Mouse (Mus musculus): Measurements from ENCODE around the gene Rbck1.
A peak's percentile ranks its signal among the peaks of the same experiment; 100 is the strongest.
"Not testable (repeated sequence)": the region's sequence is repeated elsewhere in the genome, so short reads cannot be mapped to it uniquely, and the experiment has no call there.

Gene Rbck1

DNA sequence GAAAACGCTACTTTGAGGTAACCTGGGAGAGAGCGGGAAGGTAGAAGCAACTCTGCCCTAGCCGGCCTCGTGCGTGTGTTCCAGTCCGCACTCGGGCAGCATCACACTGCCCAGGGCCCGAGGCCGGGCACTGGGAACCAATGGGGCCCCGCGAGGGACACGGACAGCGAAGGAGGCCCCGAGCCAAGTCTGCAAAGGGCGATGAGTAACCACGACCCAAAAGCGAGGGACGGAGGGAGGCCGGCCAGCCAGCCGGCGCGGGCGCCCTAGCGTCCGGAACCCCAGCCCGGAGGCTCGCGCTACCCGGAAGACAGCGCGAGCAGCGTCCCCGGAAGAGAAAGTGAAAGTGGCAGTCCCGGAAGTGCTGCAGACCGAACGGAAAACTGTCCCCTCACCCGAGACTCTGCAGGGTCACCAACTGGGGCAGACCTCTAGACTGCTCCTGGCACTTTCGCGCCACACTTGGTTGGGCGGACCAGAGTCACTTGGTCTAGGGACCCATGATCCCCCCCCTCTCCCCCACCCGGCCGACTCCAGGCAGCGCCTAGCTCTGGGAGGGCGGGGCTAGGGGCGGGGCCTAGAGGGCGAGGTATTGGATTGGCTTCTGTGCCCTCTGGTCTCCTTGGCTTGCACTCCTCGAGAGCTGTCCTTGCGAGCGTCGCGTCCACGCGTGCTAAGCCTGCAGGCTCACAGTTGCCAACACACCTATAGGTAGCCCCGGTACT is at the start of gene Rbck1:
TSS of gene Rbck1 (minus strand) at position 553 of the 725 bp plus-strand sequence.
- peak; percentile 91 for DNase-seq (ENCODE audit: low spot score)

DNA sequence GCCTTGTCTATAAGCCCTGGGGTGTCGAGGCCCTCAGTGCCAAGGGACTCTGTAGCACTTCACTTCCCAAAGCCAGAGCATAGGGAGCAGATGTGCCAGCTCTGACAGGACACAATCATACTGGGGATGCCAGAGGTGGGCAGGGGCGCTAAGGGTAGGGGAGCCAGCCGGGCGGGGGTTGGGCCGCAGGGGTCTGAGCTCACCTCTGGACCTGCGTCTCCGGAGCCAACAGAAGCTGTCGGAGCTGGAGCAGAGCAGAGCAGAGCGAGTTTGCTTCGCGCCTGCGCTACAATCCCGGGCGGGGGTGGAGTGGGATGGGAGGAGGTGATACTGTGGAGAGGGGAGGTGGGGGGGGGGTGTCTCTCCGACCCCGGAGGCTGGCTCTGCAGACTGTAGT is 43.9 kb upstream of the Rbck1 start, which contains the start of gene Nrsn2:
TSS of gene Nrsn2 (minus strand) at position 294 of the 397 bp plus-strand sequence.
- DNase-seq (ENCODE audit: low spot score) = no peak

DNA sequence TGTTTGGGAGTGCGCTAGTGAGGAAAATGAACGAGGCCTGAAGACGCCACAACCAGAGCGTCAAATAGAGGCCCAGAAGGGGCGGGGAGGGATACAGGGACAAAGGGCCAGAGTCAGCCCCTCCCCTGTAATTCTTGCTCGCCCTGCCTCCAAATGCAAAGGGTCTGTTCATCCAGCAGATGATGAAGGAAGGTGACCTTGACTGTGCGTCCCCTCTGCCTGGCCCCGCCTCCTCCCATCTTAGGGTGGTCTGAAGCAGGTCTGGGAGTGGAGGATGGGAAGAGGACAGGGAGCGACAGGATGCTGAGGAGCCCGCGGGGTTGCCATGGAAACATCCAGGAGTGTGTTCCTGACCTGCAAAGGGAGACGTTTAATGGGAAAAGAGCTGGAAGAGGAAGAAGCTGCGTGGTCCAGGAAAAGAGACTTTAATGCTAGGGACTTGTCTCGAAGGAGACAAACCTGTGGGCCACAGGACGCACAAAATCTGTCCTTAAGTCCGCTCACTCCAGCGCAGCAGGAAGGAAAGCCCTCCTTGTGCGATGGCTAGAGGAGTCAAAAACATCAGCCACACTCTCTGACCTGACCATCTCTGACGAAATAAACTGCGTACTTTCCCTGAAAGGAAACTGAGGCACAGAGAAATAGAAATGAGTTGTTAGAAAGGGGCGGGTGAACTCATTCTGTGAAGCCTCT is 43.3 kb upstream of the Rbck1 start:
- DNase-seq (ENCODE audit: low spot score) = peak; percentile 63

GRCm38 (mm10) chr2:152373547-152373946 is 41.1 kb upstream of the Rbck1 start:
- no peak for DNase-seq (ENCODE audit: low spot score)

- no peak for DNase-seq (ENCODE audit: low spot score)
These were observed 40.2 kb upstream of the Rbck1 start for GRCm38 (mm10) chr2:152372661-152373060.

DNA sequence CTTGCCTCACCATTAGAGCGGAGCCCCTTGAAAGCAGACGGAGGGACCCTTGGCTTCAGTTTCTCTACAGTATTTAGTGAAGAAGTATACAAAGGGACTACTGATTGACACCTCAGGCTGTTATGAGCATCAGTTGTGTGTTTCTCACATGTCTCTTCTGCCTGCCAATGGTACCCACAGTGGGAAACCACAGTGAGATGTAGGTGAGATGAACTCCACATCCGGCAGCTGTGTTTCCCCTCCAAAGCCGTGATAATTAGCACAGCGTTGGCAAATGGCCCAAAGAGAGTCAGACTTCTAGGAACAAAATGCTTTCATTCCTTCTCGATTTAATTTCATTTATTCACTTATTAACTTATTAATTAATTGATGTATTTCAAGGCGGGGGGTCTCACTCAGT is 39.7 kb upstream of the Rbck1 start:
- DNase-seq (ENCODE audit: low spot score) = no peak

- no peak for DNase-seq (ENCODE audit: low spot score)
These were observed 36.2 kb upstream of the Rbck1 start for GRCm38 (mm10) chr2:152368532-152369140.

DNA sequence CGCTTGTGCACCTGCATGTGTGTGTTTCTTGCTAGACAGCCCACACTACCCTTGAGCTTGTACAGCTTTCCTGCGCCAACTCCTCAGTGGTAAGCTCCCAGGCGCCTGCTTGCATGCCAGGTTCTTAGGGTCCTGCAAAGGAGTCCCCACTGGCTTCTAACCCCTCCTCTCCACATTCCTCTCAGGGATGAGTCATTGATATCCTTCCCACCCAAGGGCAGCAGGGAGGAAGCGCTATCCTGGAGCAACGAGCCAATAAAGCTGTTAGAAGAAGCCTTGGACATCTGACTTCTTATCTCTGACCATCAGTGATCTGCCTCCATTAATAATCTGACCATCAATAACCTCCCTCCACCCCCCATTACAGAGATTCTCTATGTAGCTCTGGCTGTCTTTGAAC is 35.5 kb upstream of the Rbck1 start:
- no peak for DNase-seq (ENCODE audit: low spot score)

DNA sequence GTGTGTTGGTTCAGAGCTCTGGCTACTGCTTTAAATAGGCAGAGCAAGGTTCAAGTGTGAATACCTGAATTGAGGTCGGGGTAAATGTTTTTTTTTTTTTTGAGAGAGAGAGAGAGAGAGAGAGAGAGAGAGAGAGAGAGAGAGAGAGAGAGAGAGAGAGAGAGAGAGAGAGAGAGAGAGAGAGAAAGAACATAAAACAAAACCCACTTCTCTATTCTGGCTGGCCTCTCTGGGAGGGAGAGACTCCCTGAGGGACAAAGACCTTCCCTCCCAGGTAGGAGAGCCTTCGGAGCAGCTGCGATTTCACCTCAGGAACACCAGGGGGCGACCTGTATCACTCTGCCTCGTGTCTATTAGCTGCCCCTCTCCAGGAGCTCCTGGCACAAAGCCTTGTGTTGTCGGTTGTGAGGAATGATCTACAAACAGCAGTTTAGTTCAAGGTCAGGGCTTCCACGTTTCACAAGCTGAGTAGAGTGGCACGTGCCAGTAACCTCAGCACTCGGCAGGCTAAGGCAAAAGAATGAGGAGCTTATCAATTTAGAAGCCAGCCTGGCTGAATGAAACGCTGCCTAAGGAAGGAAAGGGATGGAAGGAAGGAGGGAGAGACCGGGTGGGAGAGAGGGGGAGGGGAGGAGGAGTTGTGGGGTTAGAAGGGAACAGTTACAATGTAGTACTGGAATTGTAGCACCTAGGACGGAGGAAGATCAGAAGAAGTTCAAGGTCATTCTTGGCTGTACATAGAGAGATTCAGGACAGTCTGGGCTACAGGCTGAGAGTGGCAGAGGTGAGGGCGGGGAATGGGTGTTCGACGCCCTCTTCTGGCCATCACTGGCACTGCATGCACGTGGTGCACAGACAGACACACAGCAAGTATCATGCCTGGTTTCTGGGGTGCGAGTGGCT is 31.0 kb upstream of the Rbck1 start:
- DNase-seq (ENCODE audit: low spot score) = peak; percentile 75

DNA sequence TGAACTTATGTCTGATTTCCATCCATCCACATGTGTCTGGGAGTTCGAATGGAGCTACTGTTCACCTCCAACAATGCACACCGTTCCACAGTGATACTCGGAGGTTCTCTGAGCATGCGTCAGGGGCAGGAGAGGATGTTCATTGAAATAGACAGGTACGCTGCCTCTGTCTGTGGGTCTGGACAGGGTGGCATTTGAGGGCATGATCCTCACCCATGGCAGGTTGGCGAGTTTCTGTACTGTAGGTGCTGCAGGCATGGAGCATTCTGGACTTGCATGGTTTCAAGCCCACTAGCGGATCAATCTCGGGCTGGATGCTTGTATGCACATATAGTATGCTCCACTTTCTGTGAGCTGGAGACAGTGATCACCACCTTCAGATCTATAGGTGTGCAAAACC is 28.7 kb upstream of the Rbck1 start:
- DNase-seq (ENCODE audit: low spot score) = no peak

GRCm38 (mm10) chr2:152360271-152360775 is 27.9 kb upstream of the Rbck1 start:
- no peak for DNase-seq (ENCODE audit: low spot score)

DNA sequence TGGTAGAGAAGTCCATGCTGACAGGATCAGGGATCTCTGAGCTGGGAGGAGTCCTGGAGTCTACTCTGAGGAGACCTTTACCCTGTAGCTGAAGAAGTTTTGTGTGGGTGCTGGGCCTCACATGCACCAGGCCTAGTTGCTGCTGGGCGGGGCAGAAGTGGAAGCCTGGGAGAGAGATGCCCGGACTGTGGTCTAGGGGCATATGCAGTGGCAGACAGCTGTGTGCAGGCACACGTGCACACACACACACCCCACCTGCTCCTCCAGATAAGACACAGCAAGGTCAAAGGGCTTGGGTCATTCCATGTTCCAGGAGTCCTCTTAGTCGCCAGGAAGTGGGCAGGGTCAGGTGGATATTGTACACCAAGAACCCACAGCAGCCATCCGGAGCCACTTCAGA is 27.2 kb upstream of the Rbck1 start:
- no peak for DNase-seq (ENCODE audit: low spot score)

GRCm38 (mm10) chr2:152358977-152359376 is 26.5 kb upstream of the Rbck1 start:
- not testable (repeated sequence) for DNase-seq (ENCODE audit: low spot score)

DNA sequence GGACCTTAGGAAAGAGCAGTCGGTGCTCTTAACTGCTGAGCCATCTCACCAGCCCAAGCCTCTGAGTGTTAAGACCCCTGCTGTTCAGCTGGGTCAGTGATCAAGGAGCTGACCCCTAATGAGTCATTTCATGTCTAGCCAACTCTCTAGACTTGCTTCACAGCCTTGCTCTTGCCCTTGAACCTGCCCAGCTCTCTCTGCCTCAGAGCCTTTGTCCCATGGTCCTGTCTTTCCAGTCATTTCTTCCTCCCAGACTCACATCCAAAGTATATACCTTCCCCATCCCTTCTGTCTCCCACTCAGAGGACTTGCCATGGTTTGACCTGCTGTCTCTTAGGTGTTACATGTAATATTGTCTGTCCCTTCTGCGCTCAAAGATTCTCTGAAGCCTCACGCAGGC is 24.8 kb upstream of the Rbck1 start:
- DNase-seq (ENCODE audit: low spot score) = no peak

GRCm38 (mm10) chr2:152349842-152350540 is 17.5 kb upstream of the Rbck1 start:
- DNase-seq (ENCODE audit: low spot score) = no peak

DNA sequence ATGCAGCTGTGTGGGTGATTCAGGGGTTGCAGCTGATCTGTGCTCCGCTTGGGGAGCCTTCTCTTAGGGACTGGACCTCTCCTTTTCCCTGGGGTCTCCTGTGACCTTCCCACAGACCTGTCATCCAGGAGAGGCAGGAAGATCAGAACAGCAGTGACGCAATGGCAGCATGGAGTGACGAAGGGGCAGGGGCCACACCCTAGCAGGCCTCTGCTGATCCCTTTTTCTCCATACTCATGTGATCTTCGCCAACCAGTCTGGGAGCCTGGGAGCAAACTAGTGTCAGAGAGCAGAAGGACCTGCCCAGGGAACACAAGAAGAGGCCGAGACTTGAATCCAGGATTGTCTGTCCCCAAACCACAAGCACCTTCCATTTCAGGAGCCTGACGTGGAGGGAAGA is 16.8 kb upstream of the Rbck1 start:
- no peak for DNase-seq (ENCODE audit: low spot score)

- DNase-seq (ENCODE audit: low spot score) = no peak
These were observed 15.3 kb upstream of the Rbck1 start for GRCm38 (mm10) chr2:152347722-152348121.

DNA sequence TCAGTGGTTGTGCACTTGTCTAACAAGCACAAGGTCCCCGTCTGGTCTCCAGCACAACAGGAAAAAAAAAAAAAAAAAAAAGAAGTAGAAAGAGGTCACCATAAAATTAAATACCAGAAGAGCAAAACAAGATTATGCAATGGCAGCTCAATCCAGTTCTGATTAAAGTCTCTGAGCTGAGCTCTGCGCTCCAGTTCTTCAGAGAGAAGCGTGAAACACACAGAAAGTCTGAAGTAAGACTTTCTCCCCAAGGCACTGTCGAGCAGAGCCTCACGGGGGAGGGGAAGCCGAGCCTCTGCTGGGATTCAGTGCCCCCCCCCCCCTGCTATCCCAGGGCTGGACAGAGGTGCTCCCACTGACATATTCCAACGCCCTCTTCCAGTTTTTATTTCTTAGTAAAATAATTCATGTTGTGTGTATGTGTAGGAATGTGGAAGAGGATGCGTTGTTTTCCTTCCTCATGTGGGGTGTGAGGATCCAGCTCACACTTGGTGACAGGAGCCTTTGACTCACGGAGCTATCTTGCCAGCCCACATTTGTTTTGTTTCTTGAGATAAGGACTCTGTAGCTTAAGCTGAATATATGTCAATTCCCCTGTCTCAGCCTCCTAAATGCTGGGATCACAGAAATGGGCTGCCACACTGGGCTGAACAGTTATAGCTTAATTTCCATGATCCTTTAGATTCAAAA is 14.5 kb upstream of the Rbck1 start:
- no peak for DNase-seq (ENCODE audit: low spot score)

DNA sequence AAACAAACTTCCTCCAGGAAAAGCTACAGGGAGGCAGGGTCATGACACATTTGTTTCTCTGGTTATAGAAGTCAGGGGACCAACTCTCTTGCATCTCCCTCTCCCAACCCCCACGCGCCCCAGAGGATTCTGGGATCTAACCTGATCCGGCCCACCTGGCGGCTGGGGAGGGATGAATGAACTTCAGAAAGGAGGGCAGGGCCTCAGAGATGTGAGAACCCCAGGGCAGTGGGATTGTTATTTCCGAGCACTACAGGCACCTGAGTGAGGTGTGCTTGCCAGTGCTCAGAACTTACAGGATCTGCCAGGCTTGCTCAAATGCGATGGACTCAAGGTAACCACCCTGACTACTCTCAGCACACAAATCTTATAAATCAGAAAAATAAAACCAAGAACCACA is 12.9 kb upstream of the Rbck1 start:
- DNase-seq (ENCODE audit: low spot score) = no peak

- DNase-seq (ENCODE audit: low spot score) = no peak
These were observed 12.5 kb upstream of the Rbck1 start for GRCm38 (mm10) chr2:152344909-152345308.

DNA sequence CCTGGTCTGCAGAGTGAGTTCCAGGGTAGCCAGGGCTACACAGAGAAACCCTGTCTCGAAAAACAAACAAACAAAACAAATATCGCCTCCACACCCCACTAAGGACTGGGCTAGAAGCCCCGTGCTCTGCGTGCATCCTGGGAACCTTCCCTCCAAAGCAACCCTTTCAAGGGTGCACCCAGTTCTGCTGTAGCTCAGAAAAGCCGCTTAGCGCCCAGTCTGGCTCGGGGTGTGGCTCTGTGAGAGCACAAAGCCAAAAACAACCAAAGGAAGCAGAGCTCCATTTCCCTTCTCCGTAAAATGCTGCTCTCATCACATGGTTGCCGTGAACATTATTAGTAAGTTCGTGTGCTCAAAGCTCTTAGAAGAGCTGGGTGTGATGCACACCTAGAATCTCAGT is 11.9 kb upstream of the Rbck1 start:
- DNase-seq (ENCODE audit: low spot score) = no peak
